Mouse (Mus musculus) cortical plate, adult 2 months (tissue): ENCODE data around the gene Prss54. TPM values are rescaled to one million over a fixed set of nuclear protein-coding genes. Genes with fewer than 3 reads are reported as not detected.
A peak's percentile ranks its signal among the peaks of the same experiment; 100 is the strongest.

ENCODE experiments used
- H3K27ac ChIP-seq: fragments of 200-500 bp; 2 replicates; pipeline ENCODE4 v1.5.1; 2012; ENCODE audit warnings: low read length, control low read depth, inconsistent platforms; ENCODE audit not compliant: insufficient read depth
- H3K4me1 ChIP-seq: fragments of 200-500 bp; 2 replicates; pipeline ENCODE4 v1.6.1; 2011; ENCODE audit warnings: low read length; ENCODE audit not compliant: control insufficient read depth, insufficient read depth
- H3K4me3 ChIP-seq: fragments of 200-500 bp; 2 replicates; pipeline ENCODE4 v1.5.1; 2011; ENCODE audit warnings: mild to moderate bottlenecking, low read length, control low read depth; ENCODE audit not compliant: insufficient read depth
- CTCF ChIP-seq: fragments of 200-500 bp; IDR thresholded peaks from 2 replicates; pipeline ENCODE4 v1.5.1; 2011; ENCODE audit warnings: mild to moderate bottlenecking, control low read depth, low read length; ENCODE audit not compliant: insufficient read depth; ENCODE audit errors: extremely low read depth
- POLR2A ChIP-seq: fragments of 200-500 bp; IDR thresholded peaks from 2 replicates; pipeline ENCODE4 v1.6.1; 2011; ENCODE audit warnings: mild to moderate bottlenecking, low read length, control low read depth; ENCODE audit not compliant: insufficient read depth; ENCODE audit errors: extremely low read depth
- polyA plus RNA-seq: library from polyadenylated mRNA; depleted of rRNA; stranded (reverse); fragments of >200 nt; gene quantifications from 2 replicates; pipeline ENCODE4 v1.2.3, GENCODE M21; 2012

Gene Prss54
- polyA plus RNA-seq, 1 experiment: 0.19 TPM

DNA sequence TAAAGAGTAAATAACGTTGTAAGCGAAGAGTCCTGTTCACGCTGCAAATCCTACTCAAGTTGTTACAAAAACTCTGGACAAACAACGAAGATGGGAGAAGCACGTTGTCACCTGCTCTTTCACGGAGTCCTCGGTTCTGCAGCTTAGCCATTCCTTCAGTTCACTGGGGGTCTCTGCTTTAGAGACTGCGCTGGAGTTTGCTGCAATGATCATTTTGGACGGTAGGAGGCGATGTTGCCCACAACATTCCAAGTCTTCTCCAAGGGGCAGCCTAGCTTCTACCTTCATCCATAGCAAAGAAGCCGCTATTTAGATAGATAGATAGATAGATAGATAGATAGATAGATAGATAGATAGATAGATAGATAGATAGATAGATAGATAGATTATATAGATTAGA lies 23.7 kb upstream of the Prss54 start:
- Histone ChIP-seq H3K27ac (no peak overlapping the region), H3K4me3 (no peak overlapping the region), H3K4me1 (no peaks in the 10 kb centered on the region)
- TF ChIP-seq CTCF (peak; percentile 86), POLR2A (no peak)

DNA sequence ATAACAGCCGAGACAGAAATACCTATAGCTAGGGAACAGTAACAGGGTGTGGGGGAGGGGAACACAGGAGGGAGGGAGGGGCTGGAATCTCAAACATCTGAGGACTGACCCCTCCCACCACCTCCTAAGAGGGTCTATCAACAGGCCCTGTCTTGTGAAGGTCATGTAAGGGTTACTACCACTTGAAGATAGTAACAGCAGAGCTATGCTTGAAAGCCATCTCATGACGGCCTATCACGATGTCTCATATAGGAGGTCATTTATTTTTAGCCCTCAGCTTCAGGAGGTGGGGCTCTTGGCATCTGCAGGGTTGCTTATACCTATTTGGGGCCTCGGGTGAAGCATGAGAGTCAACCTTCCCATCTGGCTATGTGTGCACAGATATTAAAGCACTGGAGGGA lies 20.7 kb upstream of the Prss54 start:
- Histone ChIP-seq H3K4me1 (no peaks in the 10 kb centered on the region), H3K27ac (no peak overlapping the region), H3K4me3 (no peak overlapping the region)
- no peak for TF ChIP-seq POLR2A
- no peak for TF ChIP-seq CTCF

DNA sequence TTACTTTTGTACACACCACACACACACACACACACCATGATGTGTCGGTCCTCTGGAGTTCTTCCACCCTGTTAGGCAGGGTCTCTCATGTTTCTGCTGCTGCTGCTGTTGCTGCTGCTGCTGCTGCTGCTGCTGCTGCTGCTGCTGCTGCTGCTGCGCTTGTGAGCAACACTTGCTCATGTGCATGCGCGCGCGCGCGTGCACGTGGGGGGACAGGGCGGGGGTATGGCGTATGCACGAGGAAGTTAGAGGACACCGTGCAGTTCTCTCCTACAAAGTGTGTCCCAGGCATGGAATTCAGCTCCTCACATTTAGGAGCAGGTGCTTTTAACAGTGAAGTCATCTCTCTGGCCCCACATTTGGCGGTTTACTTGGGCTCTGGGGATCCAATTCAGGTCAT lies 19.0 kb upstream of the Prss54 start:
- Histone ChIP-seq H3K4me3 (no peak overlapping the region), H3K27ac (no peak overlapping the region), H3K4me1 (0 out of 2 replicates have a peak, but pooled peaks cover 3% of the 10 kb centered on the region)
- TF ChIP-seq CTCF (no peak), POLR2A (no peak)

DNA sequence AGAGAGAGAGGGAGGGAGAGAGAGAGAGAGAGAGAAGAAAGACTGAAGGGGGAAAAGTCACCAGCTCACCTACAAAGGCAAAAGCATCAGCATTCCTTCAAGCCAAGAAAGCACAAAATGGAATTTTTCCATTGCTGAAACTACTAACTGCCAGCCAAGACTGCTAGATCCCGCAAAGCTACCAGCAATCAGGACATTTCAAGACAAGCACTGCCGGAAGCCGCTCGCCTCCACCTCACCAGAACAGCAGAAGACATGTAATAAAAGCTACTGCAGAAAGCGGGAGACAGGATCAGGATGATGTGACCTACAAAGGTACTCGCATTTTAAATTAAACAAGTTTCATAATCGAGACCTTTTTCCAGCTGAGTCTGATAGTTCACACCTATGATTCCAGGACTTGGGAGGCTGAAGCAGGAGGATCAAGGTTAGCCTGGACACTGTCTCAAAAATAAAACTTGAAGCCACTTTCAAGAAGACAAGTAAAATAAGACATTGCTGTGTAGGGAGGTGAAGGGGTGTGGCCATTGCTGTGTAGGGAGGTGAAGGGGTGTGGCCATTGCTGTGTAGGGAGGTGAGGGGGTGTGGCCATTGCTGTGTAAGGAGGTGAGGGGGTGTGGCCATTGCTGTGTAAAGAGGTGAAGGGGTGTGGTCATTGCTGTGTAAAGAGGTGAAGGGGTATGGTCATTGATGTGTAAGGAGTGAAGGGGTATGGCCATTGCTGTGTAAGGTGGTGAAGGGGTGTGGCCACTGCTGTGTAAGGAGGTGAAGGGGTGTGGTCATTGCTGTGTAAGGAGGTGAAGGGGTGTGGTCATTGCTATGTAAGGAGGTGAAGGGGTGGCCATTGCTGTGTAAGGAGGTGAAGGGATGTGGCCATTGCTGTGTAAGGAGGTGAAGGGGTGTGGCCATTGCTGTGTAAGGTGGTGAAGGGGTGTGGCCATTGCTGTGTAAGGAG lies 17.6 kb upstream of the Prss54 start:
- TF ChIP-seq POLR2A: 0 out of 2 replicates have a peak, but pooled peaks have one; percentile 14
- no peak for TF ChIP-seq CTCF
- 0 out of 2 replicates have a peak, but pooled peaks cover 3% of the 10 kb centered on the region for H3K4me1 ChIP-seq
- no peak overlapping the region for H3K4me3 ChIP-seq
- no peak overlapping the region for H3K27ac ChIP-seq

DNA sequence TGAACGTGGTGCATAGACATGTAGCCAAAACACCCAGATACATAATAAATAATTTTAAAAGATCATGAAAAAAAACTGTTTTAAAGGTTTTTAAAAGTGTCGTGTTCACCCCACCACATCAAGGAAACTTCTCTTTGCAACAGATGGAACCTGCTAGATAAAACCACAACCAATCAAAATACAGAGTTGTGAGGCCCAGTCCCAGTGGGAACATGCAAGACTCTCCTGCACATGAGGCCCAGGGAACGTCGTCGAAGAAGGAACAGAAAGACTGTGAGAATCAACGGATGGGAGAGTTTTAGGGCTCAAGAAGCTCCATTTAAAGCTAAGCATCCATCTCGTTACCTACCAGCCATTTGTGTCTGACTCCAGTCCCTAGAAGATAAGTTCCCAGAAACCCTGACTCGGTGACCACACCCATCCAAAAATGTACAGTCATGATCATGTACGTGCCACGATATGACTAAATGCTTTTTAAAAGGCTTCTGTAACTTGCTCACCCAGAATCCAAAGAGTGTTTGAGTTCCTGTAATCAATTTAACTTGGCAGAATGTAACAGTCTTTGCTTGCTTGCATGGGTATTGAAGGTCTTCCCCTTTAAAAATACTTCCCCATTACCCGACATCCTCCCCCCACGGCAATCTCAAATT lies 16.1 kb upstream of the Prss54 start:
- no peak for TF ChIP-seq CTCF
- no peak for TF ChIP-seq POLR2A
- no peak overlapping the region for H3K4me3 ChIP-seq
- peaks cover 10% of the 10 kb centered on the region for H3K4me1 ChIP-seq
- no peak overlapping the region for H3K27ac ChIP-seq

DNA sequence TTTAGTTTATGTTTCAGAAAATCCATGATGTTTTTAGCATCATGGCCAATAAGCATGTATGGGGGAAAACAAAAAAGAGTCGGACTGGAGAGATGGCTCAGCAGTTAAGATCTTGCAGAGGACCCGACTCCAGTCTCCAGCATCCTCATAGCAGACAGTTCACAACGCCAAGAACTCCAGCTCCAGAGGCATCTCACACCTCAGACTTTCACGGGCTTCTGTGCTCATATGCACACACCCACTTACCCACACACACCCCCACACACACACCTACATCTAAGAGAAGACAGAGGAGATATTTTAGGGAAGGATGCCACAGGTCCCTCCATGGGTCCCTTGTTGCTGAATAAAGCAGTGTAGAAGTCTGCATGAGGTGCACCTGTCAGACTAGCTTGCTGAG lies 14.4 kb upstream of the Prss54 start:
- no peak overlapping the region for H3K27ac ChIP-seq
- no peak overlapping the region for H3K4me3 ChIP-seq
- TF ChIP-seq CTCF (no peak), POLR2A (no peak)
- H3K4me1 ChIP-seq: peaks cover 13% of the 10 kb centered on the region

DNA sequence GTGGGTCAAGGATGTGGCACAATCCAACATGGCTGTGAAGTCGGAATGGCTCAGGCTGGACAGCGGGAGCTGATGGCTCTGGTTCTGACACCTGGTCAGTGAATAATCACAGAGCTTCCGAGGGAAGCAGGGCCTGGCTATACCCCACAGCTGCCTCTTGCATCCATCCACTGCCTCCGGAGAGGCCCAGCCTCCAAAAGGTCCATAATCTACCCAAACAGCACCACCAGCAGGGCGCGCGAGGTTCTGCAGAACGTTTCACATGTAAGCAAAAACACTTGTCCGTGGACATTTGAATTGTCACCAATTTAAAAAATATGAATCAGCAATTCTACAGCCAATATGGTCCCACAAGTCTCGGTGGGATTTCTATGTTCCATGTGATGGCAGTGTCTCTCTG lies 13.1 kb upstream of the Prss54 start:
- 0 out of 2 replicates have a peak overlapping the region, but pooled peaks have one; percentile 6 for H3K27ac ChIP-seq
- TF ChIP-seq CTCF: no peak
- no peak for TF ChIP-seq POLR2A
- H3K4me1 ChIP-seq: peaks cover 13% of the 10 kb centered on the region
- H3K4me3 ChIP-seq: no peak overlapping the region

DNA sequence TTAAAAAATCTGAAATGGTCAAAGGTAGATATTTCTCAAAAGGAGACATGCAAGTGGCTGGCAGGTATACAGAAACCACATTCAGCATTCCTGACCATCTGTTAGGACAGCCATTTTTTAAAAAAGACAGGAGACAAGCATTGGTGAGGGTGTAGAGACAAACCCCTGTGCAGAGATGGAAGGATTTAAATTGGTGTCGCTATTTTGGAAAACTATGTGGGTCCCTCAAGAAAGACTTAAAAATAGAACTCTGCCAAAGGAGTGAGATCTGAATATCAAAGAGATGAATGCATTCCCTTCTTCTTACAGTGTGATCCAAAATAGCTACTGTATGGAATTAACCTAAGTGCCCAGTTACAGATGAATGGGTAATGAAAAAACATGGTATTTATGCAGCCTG lies 11.2 kb upstream of the Prss54 start:
- no peak overlapping the region for H3K4me3 ChIP-seq
- peak overlapping the region; percentile 74; the same call in 1 of the 2 replicates for H3K27ac ChIP-seq
- TF ChIP-seq POLR2A: no peak
- H3K4me1 ChIP-seq: peaks cover 13% of the 10 kb centered on the region

DNA sequence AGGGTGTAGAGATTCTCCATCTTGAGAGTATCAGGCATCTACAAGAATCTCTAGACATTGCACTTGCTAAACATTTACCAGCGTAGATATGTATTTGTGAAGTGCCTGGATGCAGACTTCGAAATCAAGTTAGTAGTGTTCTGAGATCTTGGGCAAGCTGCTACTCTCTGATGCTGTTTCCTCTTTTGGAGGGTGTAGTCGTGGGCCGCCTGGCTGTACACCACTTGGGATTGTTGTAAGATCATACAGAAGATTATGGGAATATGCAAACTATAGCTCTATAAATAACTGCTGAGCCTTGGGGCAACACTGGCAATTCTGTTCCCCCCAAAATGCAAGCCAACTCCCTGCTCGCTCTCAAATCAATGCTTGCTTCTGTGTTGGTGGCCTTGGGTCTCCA lies 3.0 kb downstream of the Prss54 start:
- Histone ChIP-seq H3K27ac (no peak overlapping the region), H3K4me3 (no peak overlapping the region), H3K4me1 (no peaks in the 10 kb centered on the region)
- TF ChIP-seq CTCF (no peak), POLR2A (no peak)

DNA sequence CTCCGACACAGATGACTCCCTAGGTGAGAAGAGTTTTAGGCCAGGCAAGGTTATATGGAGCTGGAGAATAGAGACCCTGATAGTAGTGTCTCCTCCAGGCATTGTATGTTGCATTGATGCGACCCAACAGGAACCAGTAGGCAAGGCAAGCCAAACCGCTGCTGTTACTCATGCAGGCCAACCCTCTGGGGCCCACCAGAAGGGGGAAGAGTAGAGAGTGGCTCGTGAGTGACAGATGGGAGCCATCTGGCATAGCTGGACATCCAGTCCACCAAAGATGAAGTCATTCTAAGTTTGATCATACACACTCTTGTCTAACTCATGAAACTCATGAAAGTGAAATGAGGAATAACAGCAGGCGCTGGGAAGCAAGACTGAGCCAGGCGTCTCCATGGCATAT lies 9.3 kb downstream of the Prss54 start:
- H3K27ac ChIP-seq: no peak overlapping the region
- TF ChIP-seq POLR2A: no peak
- TF ChIP-seq CTCF: no peak
- H3K4me1 ChIP-seq: no peaks in the 10 kb centered on the region
- no peak overlapping the region for H3K4me3 ChIP-seq
